In the genomic region with DNA sequence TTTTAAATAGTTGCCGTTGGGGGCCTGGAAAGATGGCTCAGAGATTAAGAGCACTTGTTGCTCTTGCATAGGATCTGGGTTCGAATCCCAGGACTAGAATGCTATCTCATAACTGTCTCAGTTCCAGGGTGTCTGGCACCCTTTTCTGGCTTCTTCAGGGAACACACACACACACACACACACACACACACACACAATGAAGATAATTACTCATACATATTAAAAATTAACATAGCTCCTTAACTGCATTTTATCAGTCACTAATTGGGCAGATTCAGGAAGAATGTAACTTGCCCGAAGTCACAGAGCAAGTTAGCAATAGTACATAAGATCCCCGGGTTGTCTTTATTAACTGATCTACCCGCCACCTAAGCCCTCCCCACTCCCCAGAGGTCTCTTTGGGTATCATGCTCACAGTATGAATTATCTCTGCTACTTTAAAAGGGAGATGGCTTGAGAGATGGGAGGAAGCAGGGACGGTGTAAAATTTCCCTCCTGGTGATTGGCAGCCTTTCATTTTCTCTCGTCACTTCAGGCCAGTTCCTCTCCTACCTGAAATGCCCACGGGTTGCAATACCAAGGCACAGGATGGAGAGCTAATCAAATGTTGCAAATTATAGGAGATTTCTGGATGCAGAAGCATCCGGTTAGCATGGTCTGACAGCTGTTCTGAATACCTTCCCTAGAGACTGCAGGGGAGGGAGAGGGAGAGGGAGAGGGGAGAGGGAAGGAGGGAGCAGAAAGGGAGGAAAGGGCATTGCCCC, we compare ENCODE assay signal across 14 mouse cellular contexts.
DNase-seq lines count a peak whose midpoint lies in the region; ATAC-seq and TF ChIP-seq lines count a peak whose summit lies in the region.
"Had no signal": no experiment of that assay in that cellular context is flagged by ENCODE, and none has a peak within 500 bp of the region (broad histone marks: within the 10 kb centered on the region; RNA-seq: fewer than 3 reads in every experiment).

No protein-coding gene starts in this region.

- intact Hi-C loops in gastrocnemius, adult 2 months (cut with DNase I) = no loop called here

- H3K9ac ChIP-seq in hindbrain, embryonic 16.5 days (ENCODE audit: low read depth, low read length) = no peak overlapping the region
- H3K9ac ChIP-seq: embryonic facial prominence, embryonic 13.5 days; liver, embryonic 13.5 days had no signal

- peak overlapping the region; percentile 38; the same call in 1 of the 2 replicates for H3K27ac ChIP-seq in gastrocnemius, adult 2 months
- no peak overlapping the region; the same call in 1 of the 2 replicates for H3K27ac ChIP-seq in hindbrain, embryonic 16.5 days (ENCODE audit: low read depth, low read length)
- H3K27ac ChIP-seq: embryonic facial prominence, embryonic 13.5 days; liver, embryonic 13.5 days had no signal

- TF ChIP-seq CTCF in gastrocnemius, adult 2 months (IDR thresholded peaks at IDR 0.05) = no peak

- no peak overlapping the region for H3K4me2 ChIP-seq in hindbrain, embryonic 16.5 days (ENCODE audit: low read length)
- H3K4me2 ChIP-seq: embryonic facial prominence, embryonic 13.5 days; liver, embryonic 13.5 days had no signal

- no peaks in the 10 kb centered on the region for H3K27me3 ChIP-seq in hindbrain, embryonic 16.5 days (replicated peaks; ENCODE audit: control insufficient read depth, insufficient read depth, low read length)
- H3K27me3 ChIP-seq: embryonic facial prominence, embryonic 13.5 days; liver, embryonic 13.5 days; Patski had no signal

- H3K4me1 ChIP-seq in hindbrain, embryonic 16.5 days (ENCODE audit: control insufficient read depth, insufficient read depth, low read depth, low read length) = peaks cover 6% of the 10 kb centered on the region
- H3K4me1 ChIP-seq: liver, embryonic 13.5 days had no signal

- 35% methylated on average over 9 of the region's 9 CpGs for whole genome bisulfite sequencing in hindbrain, embryonic 16.5 days

- no peaks in the 10 kb centered on the region for H3K9me3 ChIP-seq in hindbrain, embryonic 16.5 days (ENCODE audit: control insufficient read depth, low read length)
- H3K9me3 ChIP-seq: embryonic facial prominence, embryonic 13.5 days; liver, embryonic 13.5 days had no signal

- H3K4me3 ChIP-seq in gastrocnemius, adult 2 months = no peak overlapping the region
- H3K4me3 ChIP-seq in hindbrain, embryonic 16.5 days (ENCODE audit: low read length) = no peak overlapping the region
- H3K4me3 ChIP-seq: embryonic facial prominence, embryonic 13.5 days; liver, embryonic 13.5 days had no signal

- ATAC-seq in hindbrain, embryonic 16.5 days = peak; percentile 54; the same call in 1 of the 2 replicates
- ATAC-seq: Patski had no signal

- H3K36me3 ChIP-seq in hindbrain, embryonic 16.5 days (ENCODE audit: control insufficient read depth, insufficient read depth, low read length) = no peaks in the 10 kb centered on the region
- H3K36me3 ChIP-seq: embryonic facial prominence, embryonic 13.5 days; liver, embryonic 13.5 days had no signal

- DNase-seq in gastrocnemius, adult 2 months = no peak
- no peak for DNase-seq in gastrocnemius, postnatal 25 days
- DNase-seq in brain, adult 2 months (ENCODE audit: low read depth, low spot score) = peak; percentile 76
- peak; percentile 34 to 63 for DNase-seq in cerebellum, postnatal 36 days
- DNase-seq in testis, postnatal 10 days (ENCODE audit: low spot score) = no peak
- DNase-seq in urinary bladder, postnatal 10 days (ENCODE audit: low spot score) = no peak
- DNase-seq in thymus, postnatal 25 days = no peak
- DNase-seq: adrenal gland, postnatal 14 days; B cell, adult 2 months; gastrocnemius, postnatal 10 days; liver, embryonic 13.5 days had no signal

Comparison
In these comparisons a context has a peak if more than half of its experiments do, and no peak if none do; other contexts are left out.
1. DNase-seq: peak in brain, adult 2 months (single experiment) and cerebellum, postnatal 36 days (2 of 2); none in gastrocnemius, adult 2 months (single experiment), gastrocnemius, postnatal 25 days (single experiment), testis, postnatal 10 days (single experiment), urinary bladder, postnatal 10 days (single experiment) and thymus, postnatal 25 days (single experiment).